ENCODE assay signal across 14 mouse cellular contexts in genomic region chr10:111699557-111700508, GRCm38 (mm10).
DNase-seq lines count a peak whose midpoint lies in the region; ATAC-seq lines count a peak whose summit lies in the region.
"Had no signal": no experiment of that assay in that cellular context is flagged by ENCODE, and none has a peak within 500 bp of the region (broad histone marks: within the 10 kb centered on the region; RNA-seq: fewer than 3 reads in every experiment).

No protein-coding gene starts in this region.

- H3K9ac ChIP-seq in neural tube, embryonic 11.5 days (ENCODE audit: low read length): no peak overlapping the region
- no peak overlapping the region for H3K9ac ChIP-seq in forebrain, embryonic 12.5 days
- H3K9ac ChIP-seq in kidney, embryonic 14.5 days (ENCODE audit: low read depth, low read length): no peak overlapping the region
- H3K9ac ChIP-seq: lung, embryonic 15.5 days had no signal

- ATAC-seq in neural tube, embryonic 11.5 days (ENCODE audit: insufficient read depth, low FRiP score, low TSS enrichment): peak; percentile 50; the same call in 1 of the 2 replicates
- ATAC-seq in forebrain, embryonic 12.5 days (ENCODE audit: low FRiP score): peak; percentile 76
- ATAC-seq in kidney, embryonic 14.5 days (ENCODE audit: low FRiP score, low TSS enrichment): no peak
- ATAC-seq: inflammation-experienced regulatory T-cells, adult 6 months had no signal

- 70% methylated on average over 16 of the region's 16 CpGs for WGBS in neural tube, embryonic 11.5 days
- 76% methylated on average over 16 of the region's 16 CpGs for WGBS in forebrain, embryonic 12.5 days
- 40% methylated on average over 16 of the region's 16 CpGs for WGBS in limb, embryonic 10.5 days
- WGBS in kidney, embryonic 14.5 days: 64% methylated on average over 16 of the region's 16 CpGs

- no peak overlapping the region for H3K27ac ChIP-seq in neural tube, embryonic 11.5 days (ENCODE audit: low read depth, low read length)
- peak overlapping the region; percentile 50; the same call in 1 of the 2 replicates for H3K27ac ChIP-seq in forebrain, embryonic 12.5 days
- H3K27ac ChIP-seq in limb, embryonic 10.5 days: peak overlapping the region; percentile 82
- H3K27ac ChIP-seq in kidney, embryonic 14.5 days (ENCODE audit: low read depth, low read length): no peak overlapping the region
- H3K27ac ChIP-seq: left cerebral cortex, adult 2 months; lung, embryonic 15.5 days had no signal

- DNase-seq in neural tube, embryonic 11.5 days (ENCODE audit: low spot score): peak; percentile 12
- DNase-seq in neural tube, embryonic 10.5 days (ENCODE audit: extremely low spot score, low spot score): no peak
- DNase-seq in limb, embryonic 10.5 days (ENCODE audit: low spot score): peak; percentile 51
- peak; percentile 24 for DNase-seq in retina, postnatal 1 day
- no peak for DNase-seq in Muller cell, postnatal 12 days (ENCODE audit: inconsistent ontology term)
- DNase-seq in B cell, adult 2 months: no peak
- DNase-seq: cerebellum, postnatal 25 days; gastrocnemius, postnatal 25 days; thymus, postnatal 4 days had no signal

- H3K27me3 ChIP-seq in neural tube, embryonic 11.5 days (ENCODE audit: control insufficient read depth, insufficient read depth, low read length): no peaks in the 10 kb centered on the region
- H3K27me3 ChIP-seq in forebrain, embryonic 12.5 days: no peaks in the 10 kb centered on the region
- H3K27me3 ChIP-seq in limb, embryonic 10.5 days (ENCODE audit: low read depth, poor library complexity, severe bottlenecking): no peaks in the 10 kb centered on the region
- no peaks in the 10 kb centered on the region for H3K27me3 ChIP-seq in kidney, embryonic 14.5 days (ENCODE audit: control insufficient read depth, insufficient read depth, low read length)
- H3K27me3 ChIP-seq: lung, embryonic 15.5 days had no signal

- H3K4me2 ChIP-seq in neural tube, embryonic 11.5 days (ENCODE audit: low read depth): no peak overlapping the region
- no peak overlapping the region for H3K4me2 ChIP-seq in forebrain, embryonic 12.5 days
- no peak overlapping the region for H3K4me2 ChIP-seq in kidney, embryonic 14.5 days (replicated peaks; ENCODE audit: low read depth, low read length)
- H3K4me2 ChIP-seq: lung, embryonic 15.5 days had no signal

- H3K4me1 ChIP-seq in neural tube, embryonic 11.5 days (ENCODE audit: control insufficient read depth, insufficient read depth, low read length): no peaks in the 10 kb centered on the region
- peaks cover 3% of the 10 kb centered on the region; the same call in 1 of the 2 replicates for H3K4me1 ChIP-seq in forebrain, embryonic 12.5 days
- peaks cover 24% of the 10 kb centered on the region for H3K4me1 ChIP-seq in limb, embryonic 10.5 days
- H3K4me1 ChIP-seq in kidney, embryonic 14.5 days (ENCODE audit: control insufficient read depth, insufficient read depth, low read length): peaks cover 18% of the 10 kb centered on the region

- no peak overlapping the region for H3K4me3 ChIP-seq in neural tube, embryonic 11.5 days (ENCODE audit: low read depth, low read length)
- no peak overlapping the region for H3K4me3 ChIP-seq in forebrain, embryonic 12.5 days (replicated peaks)
- H3K4me3 ChIP-seq in limb, embryonic 10.5 days: peak overlapping the region; percentile 35
- no peak overlapping the region for H3K4me3 ChIP-seq in kidney, embryonic 14.5 days (ENCODE audit: low read length)
- H3K4me3 ChIP-seq: left cerebral cortex, adult 2 months; lung, embryonic 15.5 days had no signal

- no peaks in the 10 kb centered on the region for H3K36me3 ChIP-seq in neural tube, embryonic 11.5 days (ENCODE audit: control insufficient read depth, insufficient read depth, low read length)
- H3K36me3 ChIP-seq in forebrain, embryonic 12.5 days (replicated peaks): no peaks in the 10 kb centered on the region
- H3K36me3 ChIP-seq in limb, embryonic 10.5 days: no peaks in the 10 kb centered on the region
- no peaks in the 10 kb centered on the region for H3K36me3 ChIP-seq in kidney, embryonic 14.5 days (ENCODE audit: control insufficient read depth, insufficient read depth, low read length)
- H3K36me3 ChIP-seq: lung, embryonic 15.5 days had no signal

- no peaks in the 10 kb centered on the region for H3K9me3 ChIP-seq in neural tube, embryonic 11.5 days (ENCODE audit: control insufficient read depth, low read length)
- H3K9me3 ChIP-seq in forebrain, embryonic 12.5 days: no peaks in the 10 kb centered on the region
- no peaks in the 10 kb centered on the region for H3K9me3 ChIP-seq in limb, embryonic 10.5 days (replicated peaks)
- H3K9me3 ChIP-seq in kidney, embryonic 14.5 days (ENCODE audit: control insufficient read depth, low read length): peaks cover 7% of the 10 kb centered on the region; the same call in 1 of the 2 replicates
- H3K9me3 ChIP-seq: lung, embryonic 15.5 days had no signal

Comparison
In these comparisons a context has a peak if more than half of its experiments do, and no peak if none do; other contexts are left out.
1. DNase-seq: peak in neural tube, embryonic 11.5 days (single experiment), limb, embryonic 10.5 days (single experiment) and retina, postnatal 1 day (single experiment); none in neural tube, embryonic 10.5 days (single experiment), Muller cell, postnatal 12 days (single experiment) and B cell, adult 2 months (0 of 2).
2. H3K27ac ChIP-seq: peak in forebrain, embryonic 12.5 days (single experiment) and limb, embryonic 10.5 days (single experiment); none in neural tube, embryonic 11.5 days (single experiment) and kidney, embryonic 14.5 days (single experiment).